Mouse (Mus musculus) lung, embryonic 15.5 days (tissue): Measurements from ENCODE around the gene Tet3. TPM values are rescaled to one million over a fixed set of nuclear protein-coding genes. Genes with fewer than 3 reads are reported as not detected.

Experiments
- microRNA-seq: library from miRNA; unstranded; fragments of <30 nt; microRNA quantifications from one replicate; pipeline ENCODE4, GENCODE M21; 2016
- polyA plus RNA-seq: library from polyadenylated mRNA; unstranded; fragments of >200 nt; fragmentation: Nextera tagmentation; extraction: Ambion mirVana; gene quantifications from 2 replicates; pipeline ENCODE4 v1.2.1, GENCODE M21; 2015

Gene Tet3
- polyA plus RNA-seq, 1 experiment from 2014 or later: 37.1 TPM

Small RNAs within 50 kb of the gene (microRNA-seq; reads per million reads assigned to microRNA genes)
- not detected for gene Mir6374

Other genes starting within 250 kb of the Tet3 start
- gene Slc4a5, start 239.3 kb downstream of the Tet3 start, polyA plus RNA-seq: 0.84 and 1.2 TPM in 2 replicates
- 32.5 and 35.0 TPM in 2 replicates for gene Mthfd2, start 133.2 kb downstream of the Tet3 start, polyA plus RNA-seq
- 71.8 and 77.0 TPM in 2 replicates for gene Mob1a, start 133.1 kb downstream of the Tet3 start, polyA plus RNA-seq
- 125 and 130 TPM in 2 replicates for gene Bola3, start 109.9 kb downstream of the Tet3 start, polyA plus RNA-seq
- gene Dguok, start 47.9 kb upstream of the Tet3 start, polyA plus RNA-seq: 78.5 and 80.3 TPM in 2 replicates
- 172 and 210 TPM in 2 replicates for gene Actg2, start 77.2 kb upstream of the Tet3 start, polyA plus RNA-seq
- 21.0 and 23.3 TPM in 2 replicates for gene Stambp, start 113.6 kb upstream of the Tet3 start, polyA plus RNA-seq
- gene Clec4f, start 197.1 kb upstream of the Tet3 start, polyA plus RNA-seq: not detected in 2 replicates
- gene Cd207, start 218.8 kb upstream of the Tet3 start, polyA plus RNA-seq: not detected in 2 replicates